Mouse (Mus musculus) CH12.LX (cell line): ENCODE results near the gene Klhl29. TPM values are rescaled to one million over a fixed set of nuclear protein-coding genes. Genes with fewer than 3 reads are reported as not detected.

ENCODE experiments used
- DNase-seq: peaks from one replicate; pipeline ENCODE4 v3.0.0-alpha.2; 2013; ENCODE audit errors: extremely low read depth
- H3K27ac ChIP-seq: 2 replicates; pipeline ENCODE4 v1.5.1; 2012; ENCODE audit warnings: low read depth, mild to moderate bottlenecking, control low read depth, moderate library complexity; ENCODE audit not compliant: insufficient read depth
- H3K27me3 ChIP-seq: replicated peaks from 2 replicates; pipeline ENCODE3; 2012; ENCODE audit warnings: inconsistent platforms
- H3K36me3 ChIP-seq, 2 experiments: replicated peaks in 1 of 2; 2 replicates each; pipeline versions ENCODE3 to v1.6.1; 2012; ENCODE audit warnings: inconsistent platforms in 1 of 2, low read length in 1 of 2, mild to moderate bottlenecking in 1 of 2, mixed read lengths in 1 of 2, moderate library complexity in 1 of 2; ENCODE audit not compliant: control insufficient read depth in 1 of 2, insufficient read depth in 1 of 2
- H3K4me1 ChIP-seq, 2 experiments: 2 replicates each; pipeline ENCODE4 v1.6.1; 2012; ENCODE audit warnings: inconsistent platforms in 1 of 2, moderate library complexity in 1 of 2; ENCODE audit not compliant: insufficient read depth in 2 of 2, control insufficient read depth in 1 of 2
- H3K4me2 ChIP-seq: 2 replicates; pipeline ENCODE4 v1.6.1; 2012; ENCODE audit warnings: low read depth, mild to moderate bottlenecking, control low read depth; ENCODE audit not compliant: poor library complexity, insufficient read depth, severe bottlenecking
- H3K4me3 ChIP-seq, 3 experiments: fragments of 150-350 bp in 1 of 3; sonication (generic) in 1 of 3; replicated peaks in 1 of 3; 2 replicates each; pipeline versions ENCODE3 to v1.5.1; 2011 to 2012; ENCODE audit warnings: low read depth in 2 of 3, low read length in 2 of 3, mild to moderate bottlenecking in 2 of 3, moderate library complexity in 2 of 3, control low read depth in 1 of 3, improper control_type of control experiment in 1 of 3, inconsistent platforms in 1 of 3, mixed read lengths in 1 of 3; ENCODE audit not compliant: poor library complexity in 1 of 3
- H3K79me2 ChIP-seq: replicated peaks from 2 replicates; pipeline ENCODE4 v1.6.1; 2012; ENCODE audit warnings: mild to moderate bottlenecking, moderate library complexity; ENCODE audit not compliant: control insufficient read depth, poor library complexity, insufficient read depth, severe bottlenecking; ENCODE audit errors: extremely low read depth
- H3K9ac ChIP-seq: 2 replicates; pipeline ENCODE4 v1.6.1; 2012; ENCODE audit warnings: low read depth, mild to moderate bottlenecking, control low read depth, moderate library complexity; ENCODE audit not compliant: insufficient read depth
- H3K9me3 ChIP-seq: replicated peaks from 2 replicates; pipeline ENCODE3; 2012; ENCODE audit warnings: low read length, inconsistent platforms, mixed read lengths
- BHLHE40 ChIP-seq: IDR thresholded peaks from 2 replicates; pipeline ENCODE4 v1.6.1; 2011; ENCODE audit warnings: mild to moderate bottlenecking, low read depth, low read length, improper control_type of control experiment
- E2F4 ChIP-seq: IDR thresholded peaks from 2 replicates; pipeline ENCODE4 v1.6.1; 2011; ENCODE audit warnings: low read depth, low read length, improper control_type of control experiment; ENCODE audit not compliant: insufficient replicate concordance
- EP300 ChIP-seq: IDR thresholded peaks from 2 replicates; pipeline ENCODE4 v1.6.1; 2011; ENCODE audit warnings: low read length, improper control_type of control experiment
- ETS1 ChIP-seq: conservative IDR thresholded peaks from 2 replicates; pipeline ENCODE4 v1.6.1; 2012; ENCODE audit warnings: low read depth, mild to moderate bottlenecking, inconsistent platforms, low read length, improper control_type of control experiment, moderate library complexity
- GABPA ChIP-seq: IDR thresholded peaks from 2 replicates; pipeline ENCODE4 v1.6.1; 2012; ENCODE audit warnings: low read depth, low read length, improper control_type of control experiment, inconsistent platforms; ENCODE audit not compliant: insufficient replicate concordance
- HCFC1 ChIP-seq: IDR thresholded peaks from 2 replicates; pipeline ENCODE4 v1.6.1; 2012; ENCODE audit warnings: low read depth, mild to moderate bottlenecking, inconsistent platforms, low read length, improper control_type of control experiment
- IRF4 ChIP-seq: IDR thresholded peaks from 2 replicates; pipeline ENCODE4 v1.6.1; 2014; ENCODE audit warnings: low read depth, mild to moderate bottlenecking, inconsistent platforms, low read length, improper control_type of control experiment
- JUN ChIP-seq: IDR thresholded peaks from 2 replicates; pipeline ENCODE4 v1.6.1; 2011; ENCODE audit warnings: low read depth, mild to moderate bottlenecking, low read length, improper control_type of control experiment, moderate library complexity; ENCODE audit not compliant: insufficient read depth
- KAT2A ChIP-seq: IDR thresholded peaks from 2 replicates; pipeline ENCODE4 v1.6.1; 2012; ENCODE audit warnings: low read length, improper control_type of control experiment, inconsistent platforms; ENCODE audit not compliant: insufficient replicate concordance
- MAFK ChIP-seq: IDR thresholded peaks from 2 replicates; pipeline ENCODE4 v1.6.1; 2011; ENCODE audit warnings: low read length, improper control_type of control experiment; ENCODE audit not compliant: insufficient replicate concordance
- MAZ ChIP-seq: IDR thresholded peaks from 2 replicates; pipeline ENCODE4 v1.6.1; 2012; ENCODE audit warnings: low read depth, mild to moderate bottlenecking, inconsistent platforms, low read length, improper control_type of control experiment, moderate library complexity
- MXI1 ChIP-seq: IDR thresholded peaks from 2 replicates; pipeline ENCODE4 v1.6.1; 2011; ENCODE audit warnings: mild to moderate bottlenecking, low read depth, low read length, improper control_type of control experiment
- MYC ChIP-seq: IDR thresholded peaks from 2 replicates; pipeline ENCODE4 v1.6.1; 2011; ENCODE audit warnings: low read depth, mild to moderate bottlenecking, improper control_type of control experiment, low read length
- NELFE ChIP-seq: IDR thresholded peaks from 2 replicates; pipeline ENCODE4 v1.6.1; 2011; ENCODE audit warnings: low read depth, low read length, improper control_type of control experiment
- NRF1 ChIP-seq: IDR thresholded peaks from 2 replicates; pipeline ENCODE4 v1.6.1; 2014; ENCODE audit warnings: low read depth, mild to moderate bottlenecking, inconsistent platforms, low read length, improper control_type of control experiment, moderate library complexity
- POLR2A ChIP-seq: IDR thresholded peaks from 2 replicates; pipeline ENCODE4 v1.6.1; 2011; ENCODE audit warnings: low read depth, mild to moderate bottlenecking, improper control_type of control experiment, low read length
- POLR2AphosphoS2 ChIP-seq: IDR thresholded peaks from 2 replicates; pipeline ENCODE4 v1.6.1; 2011; ENCODE audit warnings: low read depth, low read length, improper control_type of control experiment
- TBP ChIP-seq: conservative IDR thresholded peaks from 2 replicates; pipeline ENCODE4 v1.6.1; 2011; ENCODE audit warnings: low read depth, low read length, improper control_type of control experiment
- TCF12 ChIP-seq: IDR thresholded peaks from 2 replicates; pipeline ENCODE4 v1.6.1; 2014; ENCODE audit warnings: low read depth, mild to moderate bottlenecking, inconsistent platforms, low read length, improper control_type of control experiment
- ZC3H11A ChIP-seq: IDR thresholded peaks from 2 replicates; pipeline ENCODE4 v1.6.1; 2012; ENCODE audit warnings: low read depth, mild to moderate bottlenecking, inconsistent platforms, low read length, improper control_type of control experiment
- ZKSCAN1 ChIP-seq: IDR thresholded peaks from 2 replicates; pipeline ENCODE4 v1.6.1; 2012; ENCODE audit warnings: low read depth, inconsistent platforms, low read length, improper control_type of control experiment, borderline replicate concordance
- dilution Hi-C: fragments of 300-500 bp; cut with MboI; formaldehyde crosslinking; loops from 2 replicates; pipeline ENCODE4 v1.14.3; 2020; ENCODE audit warnings: low sequenced_read_pairs; ENCODE audit not compliant: extremely low pct_unique_long_range_greater_than_20kb, extremely low pct_ligation_motif_present
- in situ Hi-C: fragments of 300-500 bp; cut with MboI; formaldehyde crosslinking; loops from 3 replicates; pipeline ENCODE4 v1.14.3; 2019; ENCODE audit warnings: low sequenced_read_pairs, low pct_ligation_motif_present, low pct_unique_long_range_greater_than_20kb, mixed read lengths
- polyA plus RNA-seq: library from polyadenylated mRNA; unstranded; fragments of >175 nt; gene quantifications from 2 replicates; pipeline ENCODE4 v1.2.1, GENCODE M21; 2012; ENCODE audit warnings: low read depth; ENCODE audit not compliant: insufficient read length
- total RNA-seq, 2 experiments: library from RNA; depleted of rRNA; stranded (reverse); fragments of 300-350 nt in 1 of 2; fragments of >200 nt in 1 of 2; gene quantifications; 2 replicates each; pipeline ENCODE4 v1.2.3; 2012 to 2014

Klhl29 gene
- total and polyA plus RNA-seq, 3 experiments, result 0.04 TPM; not detected in 2

GRCm38 (mm10) chr12:5245207-5245597 is 130.3 kb downstream of the Klhl29 start:
- no peaks in the 10 kb centered on the region for H3K9me3 ChIP-seq
- TF ChIP-seq TCF12 (no peak), HCFC1 (no peak), MXI1 (no peak), GABPA (no peak), MAZ (no peak), MYC (no peak), JUN (no peak), TBP (no peak), NRF1 (no peak), ZKSCAN1 (no peak), ETS1 (no peak), IRF4 (no peak), BHLHE40 (no peak), EP300 (no peak), POLR2AphosphoS2 (no peak), POLR2A (no peak), NELFE (no peak)
- no peaks in the 10 kb centered on the region for H3K4me1 ChIP-seq
- no peak for DNase-seq
- dilution Hi-C loops, result no loop called here
- H3K79me2 ChIP-seq, result no peaks in the 10 kb centered on the region
- H3K9ac ChIP-seq, result no peak overlapping the region
- H3K4me2 ChIP-seq, result no peak overlapping the region
- no peak overlapping the region for H3K27ac ChIP-seq
- H3K4me3 ChIP-seq, result no peak overlapping the region
- no peaks in the 10 kb centered on the region for H3K36me3 ChIP-seq
- in situ Hi-C loops, result no loop called here
- H3K27me3 ChIP-seq, result no peaks in the 10 kb centered on the region

GRCm38 (mm10) chr12:5244431-5245206 is 130.9 kb downstream of the Klhl29 start:
- dilution Hi-C loops, result no loop called here
- TF ChIP-seq HCFC1, result no peak
- TF ChIP-seq POLR2AphosphoS2, result no peak
- no peak for TF ChIP-seq ZC3H11A
- no peak for TF ChIP-seq MAFK
- no peak for TF ChIP-seq E2F4
- TF ChIP-seq KAT2A, result no peak
- no peaks in the 10 kb centered on the region for H3K9me3 ChIP-seq

More at GRCm38 (mm10) chr12:5244431-5245206, 130.9 kb downstream of the Klhl29 start:
- no peaks in the 10 kb centered on the region for H3K36me3 ChIP-seq
- H3K9ac ChIP-seq, result no peak overlapping the region
- in situ Hi-C loops, result no loop called here
- no peak overlapping the region for H3K4me2 ChIP-seq
- no peak overlapping the region for H3K27ac ChIP-seq
- H3K27me3 ChIP-seq, result no peaks in the 10 kb centered on the region
- H3K79me2 ChIP-seq, result no peaks in the 10 kb centered on the region
- no peak for DNase-seq
- no peak overlapping the region for H3K4me3 ChIP-seq
- H3K4me1 ChIP-seq, result no peaks in the 10 kb centered on the region
